Mouse (Mus musculus) megakaryocyte, embryonic 14.5 days (primary cell): ENCODE data around the gene Stard13.

ENCODE experiments used
- FLI1 ChIP-seq: IDR thresholded peaks from 2 replicates; pipeline ENCODE4 v1.6.1; 2012; ENCODE audit warnings: low read length, inconsistent platforms, mixed read lengths
- GATA1 ChIP-seq: IDR thresholded peaks from 3 replicates; pipeline ENCODE4 v1.6.1; 2012; ENCODE audit warnings: mixed read lengths, low read length, inconsistent platforms, borderline replicate concordance

- TF ChIP-seq GATA1 = no peak
- no peak for TF ChIP-seq FLI1
Observed at GRCm38 (mm10) chr5:151080276-151080675, 153.4 kb downstream of the Stard13 start.
